Mouse (Mus musculus) kidney, embryonic 15.5 days (tissue): Measurements from ENCODE around the gene Tap2. TPM values are rescaled to one million over a fixed set of nuclear protein-coding genes. Genes with fewer than 3 reads are reported as not detected.
"Not testable (repeated sequence)": the region's sequence is repeated elsewhere in the genome, so short reads cannot be mapped to it uniquely, and the experiment has no call there.

Source experiments
- ATAC-seq: fragments of 200-750 bp; cut with Nextera tagmentation; replicated peaks from 2 replicates; pipeline ENCODE4 v1.8.0; 2017; ENCODE audit warnings: moderate TSS enrichment; ENCODE audit not compliant: low FRiP score
- H3K27ac ChIP-seq: fragments of 300-500 bp; sonication (generic); 2 replicates; pipeline ENCODE4 v1.5.1; 2015; ENCODE audit warnings: mild to moderate bottlenecking, inconsistent platforms
- H3K27me3 ChIP-seq: fragments of 300-500 bp; sonication (generic); 2 replicates; pipeline ENCODE4 v1.6.1; 2015; ENCODE audit warnings: inconsistent platforms
- H3K36me3 ChIP-seq: fragments of 300-500 bp; sonication (generic); 2 replicates; pipeline ENCODE4 v1.6.1; 2015; ENCODE audit warnings: inconsistent platforms
- H3K4me1 ChIP-seq: fragments of 300-500 bp; sonication (generic); 2 replicates; pipeline ENCODE4 v1.6.1; 2015; ENCODE audit warnings: inconsistent platforms
- H3K4me2 ChIP-seq: fragments of 300-500 bp; sonication (generic); 2 replicates; pipeline ENCODE4 v1.6.1; 2015; ENCODE audit warnings: moderate library complexity, mild to moderate bottlenecking, inconsistent platforms
- H3K4me3 ChIP-seq: fragments of 300-500 bp; sonication (generic); replicated peaks from 2 replicates; pipeline ENCODE4 v1.5.1; 2015; ENCODE audit warnings: mild to moderate bottlenecking, inconsistent platforms
- H3K9ac ChIP-seq: fragments of 300-500 bp; sonication (generic); 2 replicates; pipeline ENCODE4 v1.6.1; 2015; ENCODE audit warnings: mild to moderate bottlenecking, inconsistent platforms
- H3K9me3 ChIP-seq: fragments of 300-500 bp; sonication (generic); replicated peaks from 2 replicates; pipeline ENCODE4 v1.6.1; 2016; ENCODE audit warnings: inconsistent platforms
- WGBS: fragments of 180-500 bp; shearing (Covaris S2); methylation state at CpG from one replicate; pipeline ENCODE4 v1.1.7; 2015; ENCODE audit warnings: mixed read lengths; 5-methylcytosine and 5-hydroxymethylcytosine counted together
- polyA plus RNA-seq: library from polyadenylated mRNA; unstranded; fragments of >200 nt; fragmentation: Nextera tagmentation; extraction: Ambion mirVana; gene quantifications from 2 replicates; pipeline ENCODE4 v1.2.1, GENCODE M21; 2015

Tap2 gene
- polyA plus RNA-seq, 1 experiment from 2014 or later, result 3.5 TPM

- no peak overlapping the region for H3K4me2 ChIP-seq
- no peak for ATAC-seq
- 81% methylated on average over 11 of the region's 11 CpGs for WGBS
These were observed 15.3 kb downstream of the Tap2 start for GRCm38 (mm10) chr17:34218675-34219074.

GRCm38 (mm10) chr17:34219096-34219495, 15.8 kb downstream of the Tap2 start:
- WGBS, result 86% methylated on average over 9 of the region's 11 CpGs
- H3K27me3 ChIP-seq, result peaks cover 21% of the 10 kb centered on the region
- not testable (repeated sequence) for H3K27ac ChIP-seq, H3K9ac ChIP-seq, H3K36me3 ChIP-seq, H3K4me2 ChIP-seq, H3K4me1 ChIP-seq, H3K9me3 ChIP-seq, ATAC-seq, H3K4me3 ChIP-seq

More at GRCm38 (mm10) chr17:34218675-34219074, 15.3 kb downstream of the Tap2 start:
- no peak overlapping the region for H3K27ac ChIP-seq
- 0 out of 2 replicates have a peak, but pooled peaks cover 5% of the 10 kb centered on the region for H3K4me1 ChIP-seq
- H3K9me3 ChIP-seq, result no peaks in the 10 kb centered on the region
- H3K4me3 ChIP-seq, result no peak overlapping the region
- no peaks in the 10 kb centered on the region for H3K36me3 ChIP-seq
- no peak overlapping the region for H3K9ac ChIP-seq
- H3K27me3 ChIP-seq, result peaks cover 25% of the 10 kb centered on the region

- H3K36me3 ChIP-seq, H3K4me1 ChIP-seq, H3K4me3 ChIP-seq, H3K4me2 ChIP-seq, H3K9ac ChIP-seq, ATAC-seq, H3K9me3 ChIP-seq, H3K27ac ChIP-seq: not testable (repeated sequence)
- peaks cover 14% of the 10 kb centered on the region; the same call in 1 of the 2 replicates for H3K27me3 ChIP-seq
- WGBS, result 99% methylated on average over 6 of the region's 7 CpGs
These were observed 16.5 kb downstream of the Tap2 start for GRCm38 (mm10) chr17:34219801-34220200.

GRCm38 (mm10) chr17:34220401-34220800, 17.1 kb downstream of the Tap2 start:
- H3K4me2 ChIP-seq, H3K4me3 ChIP-seq, H3K4me1 ChIP-seq, H3K36me3 ChIP-seq, H3K9ac ChIP-seq, H3K27ac ChIP-seq, H3K9me3 ChIP-seq, ATAC-seq, H3K27me3 ChIP-seq: not testable (repeated sequence)
- 96% methylated on average over 4 of the region's 16 CpGs for whole genome bisulfite sequencing

- H3K4me1 ChIP-seq, result no peaks in the 10 kb centered on the region
- H3K27ac ChIP-seq, result no peak overlapping the region
- H3K27me3 ChIP-seq, result no peaks in the 10 kb centered on the region
- no peak overlapping the region for H3K9ac ChIP-seq
- no peaks in the 10 kb centered on the region for H3K36me3 ChIP-seq
- WGBS, result 93% methylated on average over 3 of the region's 3 CpGs
- no peak overlapping the region for H3K4me3 ChIP-seq
- no peak overlapping the region for H3K4me2 ChIP-seq
- ATAC-seq, result no peak
- peaks cover 12% of the 10 kb centered on the region; the same call in 1 of the 2 replicates for H3K9me3 ChIP-seq
These were observed 21.5 kb downstream of the Tap2 start for GRCm38 (mm10) chr17:34224816-34225215.

GRCm38 (mm10) chr17:34225426-34225825, 22.1 kb downstream of the Tap2 start:
- WGBS, result 97% methylated on average over 8 of the region's 8 CpGs
- no peak overlapping the region for H3K9ac ChIP-seq
- H3K27me3 ChIP-seq, result no peaks in the 10 kb centered on the region
- H3K4me2 ChIP-seq, result no peak overlapping the region
- no peak overlapping the region for H3K27ac ChIP-seq
- no peaks in the 10 kb centered on the region for H3K36me3 ChIP-seq
- H3K9me3 ChIP-seq, result peaks cover 12% of the 10 kb centered on the region; the same call in 1 of the 2 replicates
- H3K4me1 ChIP-seq, result no peaks in the 10 kb centered on the region
- no peak for ATAC-seq
- no peak overlapping the region for H3K4me3 ChIP-seq

GRCm38 (mm10) chr17:34225911-34226310, 22.6 kb downstream of the Tap2 start:
- not testable (repeated sequence) for H3K4me2 ChIP-seq

GRCm38 (mm10) chr17:34230971-34231370, 27.6 kb downstream of the Tap2 start:
- H3K9ac ChIP-seq, H3K27ac ChIP-seq, H3K4me1 ChIP-seq, H3K4me3 ChIP-seq, H3K27me3 ChIP-seq, ATAC-seq, H3K36me3 ChIP-seq, H3K9me3 ChIP-seq, H3K4me2 ChIP-seq: not testable (repeated sequence)
- WGBS, result 93% methylated on average over 9 of the region's 9 CpGs

More at GRCm38 (mm10) chr17:34225911-34226310, 22.6 kb downstream of the Tap2 start:
- WGBS, result 97% methylated on average over 14 of the region's 23 CpGs
- not testable (repeated sequence) for H3K27ac ChIP-seq, H3K4me1 ChIP-seq, ATAC-seq, H3K4me3 ChIP-seq, H3K27me3 ChIP-seq, H3K36me3 ChIP-seq, H3K9ac ChIP-seq
- H3K9me3 ChIP-seq, result peaks cover 12% of the 10 kb centered on the region; the same call in 1 of the 2 replicates

GRCm38 (mm10) chr17:34232021-34232420, 28.7 kb downstream of the Tap2 start:
- WGBS, result 93% methylated on average over 6 of the region's 7 CpGs
- not testable (repeated sequence) for ATAC-seq, H3K9me3 ChIP-seq, H3K9ac ChIP-seq, H3K4me1 ChIP-seq, H3K4me2 ChIP-seq, H3K27me3 ChIP-seq, H3K27ac ChIP-seq, H3K4me3 ChIP-seq, H3K36me3 ChIP-seq

- H3K27ac ChIP-seq, result no peak overlapping the region
- H3K9me3 ChIP-seq, result no peaks in the 10 kb centered on the region
- H3K4me1 ChIP-seq, result 0 out of 2 replicates have a peak, but pooled peaks cover under 1% of the 10 kb centered on the region
- no peaks in the 10 kb centered on the region for H3K36me3 ChIP-seq
- no peak overlapping the region for H3K9ac ChIP-seq
- ATAC-seq, result peak; percentile 46; the same call in 1 of the 2 replicates
- no peaks in the 10 kb centered on the region for H3K27me3 ChIP-seq
- H3K4me2 ChIP-seq, result no peak overlapping the region
- 47% methylated on average over 9 of the region's 9 CpGs for WGBS
- no peak overlapping the region for H3K4me3 ChIP-seq
These were observed 31.6 kb downstream of the Tap2 start for GRCm38 (mm10) chr17:34234926-34235325.

GRCm38 (mm10) chr17:34236691-34237090, 33.4 kb downstream of the Tap2 start:
- peaks cover 4% of the 10 kb centered on the region; the same call in 1 of the 2 replicates for H3K9me3 ChIP-seq
- no peak for ATAC-seq
- WGBS, result 81% methylated on average over 5 of the region's 5 CpGs
- 0 out of 2 replicates have a peak, but pooled peaks cover 2% of the 10 kb centered on the region for H3K4me1 ChIP-seq
- H3K9ac ChIP-seq, result no peak overlapping the region
- no peak overlapping the region for H3K27ac ChIP-seq
- H3K4me2 ChIP-seq, result no peak overlapping the region
- H3K4me3 ChIP-seq, result no peak overlapping the region
- no peaks in the 10 kb centered on the region; the same call in 1 of the 2 replicates for H3K27me3 ChIP-seq
- H3K36me3 ChIP-seq, result no peaks in the 10 kb centered on the region

GRCm38 (mm10) chr17:34237741-34238140, 34.4 kb downstream of the Tap2 start:
- 72% methylated on average over 3 of the region's 3 CpGs for WGBS
- ATAC-seq, result no peak

GRCm38 (mm10) chr17:34238706-34239105, 35.4 kb downstream of the Tap2 start, which contains the start of gene H2-Ob:
Gene H2-Ob (plus strand): TSS chr17:34238903.
- Histone ChIP-seq H3K27me3 (no peaks in the 10 kb centered on the region; the same call in 1 of the 2 replicates), H3K9me3 (peaks cover 4% of the 10 kb centered on the region; the same call in 1 of the 2 replicates), H3K27ac (peak within 1 kb of the TSS; percentile 20; the same call in 1 of the 2 replicates), H3K9ac (no peak within 1 kb of the TSS), H3K4me1 (0 out of 2 replicates have a peak, but pooled peaks cover 2% of the 10 kb centered on the region), H3K36me3 (no peaks in the 10 kb centered on the region), H3K4me3 (no peak within 1 kb of the TSS), H3K4me2 (no peak within 1 kb of the TSS)
- ATAC-seq, result no peak
- 70% methylated on average over 3 of the region's 3 CpGs for WGBS

More at GRCm38 (mm10) chr17:34237741-34238140, 34.4 kb downstream of the Tap2 start:
- H3K36me3 ChIP-seq, result no peaks in the 10 kb centered on the region
- peaks cover 4% of the 10 kb centered on the region; the same call in 1 of the 2 replicates for H3K9me3 ChIP-seq
- H3K27ac ChIP-seq, result no peak overlapping the region
- 0 out of 2 replicates have a peak, but pooled peaks cover 2% of the 10 kb centered on the region for H3K4me1 ChIP-seq
- no peaks in the 10 kb centered on the region; the same call in 1 of the 2 replicates for H3K27me3 ChIP-seq
- H3K4me3 ChIP-seq, result no peak overlapping the region
- H3K9ac ChIP-seq, result no peak overlapping the region
- no peak overlapping the region for H3K4me2 ChIP-seq
